Mouse (Mus musculus): Measurements from ENCODE around the gene Smarcd3.

- TF ChIP-seq MAX (IDR thresholded peaks at IDR 0.05; ENCODE audit: low read depth) = no peak
- TF ChIP-seq TCF3 (IDR thresholded peaks at IDR 0.05; ENCODE audit: insufficient read length, low read depth) = no peak
- TF ChIP-seq TCF12 (IDR thresholded peaks at IDR 0.05; ENCODE audit: insufficient read depth, poor library complexity, severe bottlenecking) = no peak
- no peak for TF ChIP-seq POLR2AphosphoS2 (IDR thresholded peaks at IDR 0.05; ENCODE audit: insufficient read length, low read depth)
- no peak for TF ChIP-seq USF1 (IDR thresholded peaks at IDR 0.05; ENCODE audit: low read depth)
- TF ChIP-seq POLR2A (IDR thresholded peaks at IDR 0.05; ENCODE audit: insufficient read length, low read depth) = no peak
- TF ChIP-seq MYOG (IDR thresholded peaks at IDR 0.05; ENCODE audit: control insufficient read depth in 1 of 3, insufficient read depth in 1 of 3, insufficient read length in 2 of 3, low read depth in 2 of 3) = no peak
- no peak for TF ChIP-seq E2F4 (IDR thresholded peaks at IDR 0.05; ENCODE audit: insufficient read depth)
Observed at GRCm38 (mm10) chr5:24599137-24599536, 25.1 kb downstream of the Smarcd3 start.

All from myocyte (in vitro differentiated cells).